Mouse (Mus musculus) neutrophil, adult 5-6 weeks (primary cell): ENCODE data around the gene Adamts14. TPM values are rescaled to one million over a fixed set of nuclear protein-coding genes. Genes with fewer than 3 reads are reported as not detected.

ENCODE experiments used
- ATAC-seq: fragments of 151-379, 151-347 bp; 2 replicates; pipeline ENCODE4 v1.8.0; 2017; ENCODE audit warnings: mild to moderate bottlenecking, moderate TSS enrichment; ENCODE audit not compliant: insufficient number of reproducible peaks, poor library complexity, low FRiP score, severe bottlenecking; ENCODE audit errors: extremely low read depth
- total RNA-seq: library from RNA; stranded (forward); fragments of 200-1000 nt; gene quantifications from 2 replicates; pipeline ENCODE4 v1.2.3, GENCODE M21; 2017

The Adamts14 gene
- total RNA-seq, 1 experiment from 2014 or later = 0.93 TPM

- no peak for ATAC-seq
Measured at GRCm38 (mm10) chr10:61237391-61237785, 35.9 kb downstream of the Adamts14 start.

- ATAC-seq = no peak
Measured at GRCm38 (mm10) chr10:61236683-61237390, 36.4 kb downstream of the Adamts14 start.

- no peak for ATAC-seq
Measured at GRCm38 (mm10) chr10:61235677-61236267, 37.5 kb downstream of the Adamts14 start.

- ATAC-seq = no peak
Measured at GRCm38 (mm10) chr10:61234319-61234718, 38.9 kb downstream of the Adamts14 start.

- ATAC-seq = peak; percentile 52; the same call in 1 of the 2 replicates
Measured at GRCm38 (mm10) chr10:61232858-61233567, 40.2 kb downstream of the Adamts14 start.

GRCm38 (mm10) chr10:61231756-61232155 lies 41.5 kb downstream of the Adamts14 start:
- ATAC-seq = no peak

GRCm38 (mm10) chr10:61226784-61227396 lies 46.3 kb downstream of the Adamts14 start:
- no peak for ATAC-seq

- ATAC-seq = no peak
Measured at GRCm38 (mm10) chr10:61225694-61226093, 47.5 kb downstream of the Adamts14 start.

GRCm38 (mm10) chr10:61219318-61219717 lies 53.9 kb downstream of the Adamts14 start:
- ATAC-seq = no peak

GRCm38 (mm10) chr10:61216163-61216562 lies 57.1 kb downstream of the Adamts14 start:
- no peak for ATAC-seq

- no peak for ATAC-seq
Measured at GRCm38 (mm10) chr10:61215658-61216057, 57.6 kb downstream of the Adamts14 start.

- no peak for ATAC-seq
Measured at GRCm38 (mm10) chr10:61212817-61213216, 60.4 kb downstream of the Adamts14 start.

GRCm38 (mm10) chr10:61211743-61212142 lies 61.5 kb downstream of the Adamts14 start:
- ATAC-seq = no peak

- no peak for ATAC-seq
Measured at GRCm38 (mm10) chr10:61211105-61211504, 62.1 kb downstream of the Adamts14 start.

GRCm38 (mm10) chr10:61208114-61208684 lies 65.0 kb downstream of the Adamts14 start:
- ATAC-seq = no peak

GRCm38 (mm10) chr10:61203930-61204329 lies 69.3 kb downstream of the Adamts14 start:
- ATAC-seq = no peak

GRCm38 (mm10) chr10:61201596-61202318 lies 71.5 kb downstream of the Adamts14 start:
- ATAC-seq = no peak

GRCm38 (mm10) chr10:61200998-61201397 lies 72.2 kb downstream of the Adamts14 start:
- ATAC-seq = no peak
